Mouse (Mus musculus): ENCODE results near the gene Rdh7.
"Not testable (repeated sequence)": the region's sequence is repeated elsewhere in the genome, so short reads cannot be mapped to it uniquely, and the experiment has no call there.

Gene Rdh7

DNA sequence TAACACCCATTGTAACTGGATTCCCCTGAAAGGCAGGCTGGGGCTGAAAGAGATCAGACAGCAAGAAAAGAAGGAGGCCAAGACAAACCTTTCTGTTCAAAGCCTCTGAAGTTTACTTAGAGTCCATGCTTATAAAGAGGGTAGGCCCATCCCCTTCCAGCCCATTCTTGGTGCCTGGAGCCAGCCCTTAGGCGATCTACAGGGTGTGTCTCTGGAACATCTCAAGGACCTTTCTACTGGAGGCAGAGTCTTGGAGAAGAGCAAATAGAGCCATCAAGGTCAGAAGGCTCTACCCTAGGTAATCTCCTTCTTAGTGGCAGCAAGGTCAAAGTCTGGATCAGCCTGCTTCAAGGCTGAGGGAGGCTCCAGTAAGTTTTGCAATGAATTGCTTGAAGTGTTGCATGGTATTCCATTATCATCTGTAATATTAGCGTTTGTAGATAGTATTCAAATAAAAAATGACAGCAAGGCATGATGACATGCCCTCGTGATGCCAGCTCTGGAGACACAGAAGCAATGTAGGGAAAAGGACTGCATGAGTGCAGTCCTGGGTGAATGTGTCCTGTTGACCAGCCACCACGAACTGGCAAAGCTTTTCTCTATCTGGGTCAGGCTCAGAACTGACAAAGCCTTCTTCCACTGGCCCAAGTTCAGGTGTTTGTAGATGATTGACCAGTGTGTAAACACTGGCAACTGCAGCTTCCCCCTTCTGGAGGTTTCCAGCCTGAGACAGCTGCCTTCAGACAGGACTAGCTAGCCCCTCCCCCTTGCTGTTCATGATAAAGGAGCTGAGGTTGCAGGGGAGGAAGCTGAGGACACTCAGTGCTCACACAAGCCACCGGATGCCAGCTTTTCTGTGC lies 4.8 kb upstream of the Rdh7 start:
- not testable (repeated sequence) for DNase-seq (ENCODE audit: low read depth, low spot score)

DNA sequence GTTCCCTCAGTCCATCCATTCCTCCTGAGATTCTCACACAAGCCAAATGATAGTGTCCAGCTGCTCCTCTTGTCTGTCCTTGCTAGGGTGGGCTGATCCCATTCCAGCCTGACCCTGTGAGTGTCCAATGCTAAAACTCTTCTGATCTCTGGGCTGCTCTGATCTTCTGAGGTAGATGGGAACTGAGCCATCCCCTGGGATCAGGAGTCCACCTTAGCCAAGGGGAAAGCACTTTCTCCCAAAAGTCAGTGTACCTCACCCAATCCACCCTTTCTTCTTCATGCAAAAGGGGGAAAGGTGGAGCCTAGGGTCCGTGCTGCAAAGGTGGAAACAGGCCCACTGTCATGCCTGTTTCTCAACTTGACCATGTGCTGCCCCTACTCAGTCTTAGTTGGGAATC lies 2.9 kb upstream of the Rdh7 start:
- DNase-seq (ENCODE audit: low read depth, low spot score): no peak

DNA sequence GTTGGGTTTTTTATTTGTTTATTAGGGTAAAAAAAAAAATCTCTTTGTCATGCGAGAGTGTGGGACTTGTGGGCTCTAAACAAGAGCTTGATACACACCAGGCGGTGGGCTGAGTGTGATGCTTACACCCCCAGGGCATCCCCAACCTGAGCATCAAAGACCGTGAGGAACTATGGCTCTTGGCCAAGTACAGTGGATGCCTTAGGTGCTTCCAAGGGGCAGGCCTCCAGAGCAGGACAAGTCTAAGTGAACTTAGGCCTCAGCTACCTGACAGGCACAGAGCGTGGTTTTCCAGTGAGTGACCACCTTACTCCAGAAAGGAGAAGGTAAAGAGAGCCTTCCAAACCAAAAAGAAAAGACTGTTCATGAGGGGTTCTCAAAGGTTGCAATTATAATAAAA lies 1.6 kb downstream of the Rdh7 start:
- DNase-seq (ENCODE audit: low read depth, low spot score): no peak

DNA sequence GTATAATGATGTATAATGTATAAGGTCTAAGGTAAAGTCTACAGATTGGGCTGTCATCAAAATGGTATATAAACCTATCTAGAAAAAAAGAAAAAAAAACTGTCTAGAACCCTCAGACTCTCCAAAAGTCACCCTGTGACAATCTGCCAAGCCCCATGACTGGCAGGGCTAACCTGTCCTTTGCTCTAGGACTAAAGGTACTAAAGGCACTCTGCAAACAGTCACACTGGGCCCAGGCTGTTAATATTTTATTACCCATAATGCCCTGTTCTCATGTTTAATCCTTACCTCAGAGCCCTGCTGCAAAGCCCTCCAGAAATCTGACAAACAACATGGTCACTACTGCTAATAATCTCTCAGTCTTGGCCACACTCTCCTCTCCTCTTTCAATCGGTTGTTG lies 2.1 kb downstream of the Rdh7 start:
- no peak for DNase-seq (ENCODE audit: low read depth, low spot score)

DNA sequence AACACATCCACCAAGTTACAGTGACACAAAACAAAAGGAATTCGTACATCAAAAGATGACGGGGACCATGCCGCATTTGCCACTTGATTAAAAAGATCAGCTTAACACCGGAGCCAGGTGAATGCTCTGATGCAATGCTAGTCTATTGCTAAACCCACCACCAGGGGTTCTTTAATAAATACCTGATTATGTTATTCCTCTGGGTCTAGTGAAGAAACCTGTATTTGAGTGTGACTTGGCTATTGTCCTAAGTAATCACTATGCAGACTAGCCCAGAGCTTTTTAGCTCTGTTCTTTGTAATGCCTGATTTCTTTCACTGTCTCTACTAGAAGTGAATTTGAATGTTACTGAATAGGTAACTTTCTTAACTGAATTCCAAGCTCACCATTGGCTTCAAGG lies 7.6 kb downstream of the Rdh7 start:
- DNase-seq (ENCODE audit: low read depth, low spot score): no peak

DNA sequence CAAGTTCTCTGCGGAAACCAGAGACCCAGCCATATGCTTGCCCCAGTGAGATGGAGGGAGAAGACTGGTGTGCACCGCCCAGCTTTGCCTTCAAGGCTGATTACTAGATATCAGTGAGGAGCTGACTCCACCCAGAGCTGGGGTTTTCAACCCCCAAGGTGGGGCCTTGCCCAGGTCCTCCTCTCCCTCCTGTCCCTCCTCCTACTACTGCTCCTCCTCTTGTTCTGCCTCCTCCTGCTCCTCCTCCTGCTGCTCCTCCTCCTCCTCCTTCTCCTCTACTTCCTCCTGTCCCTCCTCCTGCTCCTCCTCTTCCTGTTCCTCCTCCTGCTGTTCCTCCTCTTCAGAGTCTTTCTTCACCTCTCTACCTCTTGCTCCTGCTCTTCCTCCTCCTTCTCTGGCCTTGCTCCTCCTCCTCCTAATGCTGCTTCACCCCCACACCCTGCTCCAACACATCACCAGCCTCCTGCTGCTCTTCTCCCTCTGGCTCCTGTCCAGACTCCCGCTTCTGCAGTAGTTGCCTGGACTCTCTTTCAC lies 9.4 kb downstream of the Rdh7 start:
- no peak for DNase-seq (ENCODE audit: low read depth, low spot score)

DNA sequence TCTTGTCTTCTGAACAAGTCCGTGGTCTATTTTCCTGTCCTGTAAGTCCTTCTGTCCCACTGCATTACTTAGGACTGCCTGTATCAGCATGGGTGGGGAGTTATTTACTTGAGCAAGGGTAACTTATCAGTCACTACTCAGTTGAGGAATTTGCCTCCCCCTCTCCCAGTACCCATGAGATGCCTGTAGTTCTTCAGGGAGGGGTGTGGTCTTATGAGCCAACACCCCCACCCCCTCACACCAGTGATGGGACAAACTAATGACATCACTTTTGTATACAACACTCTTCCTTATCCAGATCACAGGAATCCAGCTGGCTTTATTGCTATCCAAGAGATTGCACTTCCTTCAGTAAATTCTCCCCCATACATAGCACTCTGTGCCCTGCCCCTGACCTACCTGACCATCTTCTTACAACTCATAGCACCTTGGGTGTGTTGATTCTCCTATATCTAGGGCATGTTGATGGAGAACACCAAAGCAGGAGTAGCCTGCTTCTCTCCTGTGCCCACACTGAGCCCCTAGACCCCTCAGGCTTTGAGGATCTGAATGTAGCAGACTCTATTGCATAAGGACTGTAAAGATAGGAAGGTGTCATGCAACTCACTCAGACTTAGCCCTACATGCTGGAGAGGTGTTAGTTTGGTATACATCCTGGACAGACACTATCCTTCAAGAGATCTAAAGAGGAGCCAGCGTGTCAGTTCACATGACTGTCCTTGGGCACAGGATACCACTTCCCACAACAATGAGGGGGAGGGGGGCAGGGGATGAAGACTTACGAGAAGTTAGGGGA lies 10.2 kb downstream of the Rdh7 start:
- DNase-seq (ENCODE audit: low read depth, low spot score): no peak

DNA sequence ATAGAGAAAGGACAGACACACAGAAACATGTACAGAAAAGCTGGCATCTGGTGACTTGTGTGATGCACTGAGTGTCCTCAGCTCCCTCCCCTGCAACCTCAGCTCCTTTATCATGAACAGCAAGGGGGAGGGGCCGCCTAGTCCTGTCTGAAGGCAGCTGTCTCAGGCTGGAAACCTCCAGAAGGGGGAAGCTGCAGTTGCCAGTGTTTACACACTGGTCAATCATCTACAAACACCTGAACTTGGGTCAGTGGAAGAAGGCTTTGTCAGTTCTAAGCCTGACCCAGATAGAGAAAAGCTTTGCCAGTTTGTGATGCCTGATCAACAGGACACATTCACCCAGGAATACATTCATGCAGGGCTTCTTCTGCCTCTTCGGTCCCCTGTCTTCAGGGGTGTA lies 10.9 kb downstream of the Rdh7 start:
- DNase-seq (ENCODE audit: low read depth, low spot score): no peak

DNA sequence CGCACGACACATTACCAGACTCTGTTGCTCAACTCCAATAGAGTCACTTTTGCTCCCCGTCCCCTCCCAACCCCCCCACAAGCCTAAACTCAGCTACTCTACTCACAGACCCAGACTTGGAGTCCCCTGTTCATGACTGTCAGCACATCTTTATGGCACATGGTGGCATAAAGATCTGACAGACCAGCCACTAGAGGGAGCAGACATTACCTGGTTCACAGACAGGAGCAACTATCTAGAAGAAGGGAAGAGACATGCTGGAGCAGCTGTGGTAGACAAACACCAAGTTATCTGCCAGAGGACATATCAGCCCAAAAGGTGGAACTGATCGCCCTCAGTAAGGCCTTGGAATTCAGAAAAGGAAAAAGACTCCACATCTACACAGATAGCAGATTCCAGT lies 16.1 kb downstream of the Rdh7 start:
- DNase-seq (ENCODE audit: low read depth, low spot score): no peak

DNA sequence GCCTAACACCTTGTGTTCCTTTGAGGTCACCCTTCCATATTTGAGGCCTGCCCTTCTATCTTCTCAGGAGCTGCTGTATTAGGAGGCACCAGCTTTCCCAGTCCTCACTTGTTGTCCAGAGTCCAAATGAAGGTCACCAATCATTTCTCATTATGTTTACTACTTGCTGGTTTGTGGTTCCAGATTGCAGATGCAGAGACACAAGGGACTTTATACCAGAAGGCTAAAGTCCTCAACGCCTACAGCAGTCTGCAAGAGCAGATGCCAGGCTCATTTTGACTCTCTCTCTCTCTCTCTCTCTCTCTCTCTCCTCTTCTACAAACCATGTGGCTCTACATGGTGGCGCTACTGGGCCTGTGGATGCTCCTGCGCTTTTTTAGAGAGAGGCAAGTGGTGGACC lies 22.4 kb downstream of the Rdh7 start, which contains the start of gene Rdh16f2:
TSS of gene Rdh16f2 (plus strand) at position 243 of the 400 bp plus-strand sequence.
- DNase-seq (ENCODE audit: low read depth, low spot score): no peak

DNA sequence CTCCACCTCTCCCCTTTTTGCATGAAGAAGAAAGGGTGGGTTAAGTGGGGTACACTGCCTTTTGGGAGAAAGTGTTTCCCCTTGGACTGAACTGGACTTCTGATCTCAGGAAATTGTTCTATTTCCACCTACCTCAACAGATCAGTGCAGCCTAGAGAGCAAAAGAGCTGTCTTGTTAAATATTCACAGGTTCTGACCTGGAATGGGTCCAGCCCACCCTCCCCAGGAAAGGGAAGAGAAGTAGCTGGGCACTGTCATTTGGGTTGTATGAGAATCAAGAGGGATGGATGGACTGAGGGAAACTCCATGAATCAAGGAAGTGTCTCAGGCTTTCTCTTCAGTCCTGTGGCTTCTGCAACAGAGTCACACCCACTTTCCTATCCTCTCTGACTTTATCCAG lies 23.7 kb downstream of the Rdh7 start:
- no peak for DNase-seq (ENCODE audit: low read depth, low spot score)

DNA sequence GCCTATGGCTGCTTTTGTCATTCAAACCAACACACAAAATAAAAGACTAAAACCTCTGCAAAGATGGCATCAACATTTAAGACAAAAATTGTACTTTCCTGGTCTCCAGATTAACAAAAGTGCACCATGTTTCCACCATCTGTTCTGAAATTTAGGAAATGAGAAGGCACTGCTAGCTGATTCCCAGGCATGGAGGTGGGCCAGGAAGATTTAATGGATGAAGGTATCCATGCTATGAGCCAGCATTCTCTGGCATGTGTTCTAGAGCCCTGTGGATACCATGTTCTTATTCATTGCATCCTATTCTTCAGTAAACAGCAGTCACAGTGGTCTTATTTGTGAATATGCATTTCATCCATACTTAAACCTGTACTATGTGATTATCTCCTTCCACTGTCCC lies 32.2 kb downstream of the Rdh7 start:
- no peak for DNase-seq (ENCODE audit: low read depth, low spot score)

DNA sequence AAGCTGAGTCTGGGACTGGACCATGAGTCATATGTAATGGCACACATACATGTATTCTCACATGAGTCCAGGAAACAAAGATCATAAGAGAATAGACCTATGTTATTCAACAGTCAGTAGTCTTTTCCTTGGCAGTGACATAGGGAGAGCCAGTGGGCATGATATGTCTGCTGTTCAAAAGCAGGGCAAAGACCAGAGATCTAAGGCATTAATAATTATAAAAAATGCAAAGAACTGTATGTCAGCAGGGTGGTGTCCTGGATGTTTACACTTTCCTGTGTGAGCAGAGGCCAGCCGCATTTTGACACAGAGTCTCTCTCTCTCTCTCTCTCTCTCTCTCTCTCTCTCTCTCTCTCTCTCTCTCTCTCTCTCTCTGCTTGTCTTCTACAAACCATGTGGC lies 39.0 kb downstream of the Rdh7 start, which contains the start of gene Rdh19:
TSS of gene Rdh19 (plus strand) at position 301 of the 400 bp plus-strand sequence.
- no peak for DNase-seq (ENCODE audit: low read depth, low spot score)

DNA sequence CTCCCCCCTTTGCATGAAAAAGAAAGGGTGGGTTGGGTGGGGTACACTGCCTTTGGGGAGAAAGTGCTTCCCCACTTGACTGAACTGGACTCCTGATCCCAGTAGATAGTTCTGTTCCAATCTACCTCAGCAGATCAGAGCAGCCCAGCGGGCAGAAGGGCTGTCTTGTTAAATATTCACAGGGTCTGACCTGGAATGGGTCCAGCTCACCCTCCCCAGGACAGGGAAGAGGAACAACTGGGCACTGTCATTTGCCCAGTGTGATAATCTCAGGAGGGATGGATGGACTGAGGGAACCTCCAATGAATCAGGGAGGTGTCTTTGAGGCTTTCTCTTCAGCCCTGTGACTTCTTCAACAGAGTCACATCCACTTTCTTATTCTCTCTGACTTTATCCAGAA lies 40.5 kb downstream of the Rdh7 start:
- no peak for DNase-seq (ENCODE audit: low read depth, low spot score)

DNA sequence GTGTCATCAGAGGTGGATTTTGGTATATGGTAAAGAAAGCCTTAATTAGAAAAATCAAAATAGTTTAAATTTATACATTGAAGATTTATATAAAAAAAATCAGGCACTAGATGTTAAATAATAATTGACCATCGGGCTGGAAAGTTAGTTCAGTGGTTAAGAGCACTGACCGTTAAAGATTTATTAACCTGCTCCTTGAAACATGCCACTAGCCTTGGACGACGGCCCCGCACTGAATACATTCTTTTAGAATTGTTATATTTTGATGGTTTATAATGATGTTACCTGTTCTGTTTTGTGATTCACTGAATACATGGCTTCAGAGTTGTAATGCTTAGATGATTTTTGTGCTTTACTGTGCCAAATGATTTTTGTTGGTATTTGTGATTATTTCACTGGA lies 42.7 kb downstream of the Rdh7 start:
- DNase-seq (ENCODE audit: low read depth, low spot score): not testable (repeated sequence)

DNA sequence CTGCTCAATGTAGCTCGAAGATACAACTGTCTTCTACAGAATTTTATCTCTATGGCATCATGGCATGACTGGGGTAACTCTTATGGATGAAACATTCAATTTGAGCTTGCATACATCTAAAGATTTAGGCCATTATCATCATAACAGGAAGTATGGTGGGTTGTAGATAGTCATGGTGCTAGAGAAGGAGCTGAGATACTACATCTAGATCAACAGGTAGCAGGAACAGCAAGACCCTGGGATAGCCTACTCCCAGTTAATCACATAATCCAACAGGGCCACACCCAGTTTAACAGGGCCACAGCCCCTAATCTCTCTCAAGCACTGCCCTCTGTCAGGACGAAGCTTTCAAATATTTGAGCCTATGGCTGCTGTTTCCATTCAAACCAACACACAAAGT lies 47.8 kb downstream of the Rdh7 start:
- DNase-seq (ENCODE audit: low read depth, low spot score): no peak

DNA sequence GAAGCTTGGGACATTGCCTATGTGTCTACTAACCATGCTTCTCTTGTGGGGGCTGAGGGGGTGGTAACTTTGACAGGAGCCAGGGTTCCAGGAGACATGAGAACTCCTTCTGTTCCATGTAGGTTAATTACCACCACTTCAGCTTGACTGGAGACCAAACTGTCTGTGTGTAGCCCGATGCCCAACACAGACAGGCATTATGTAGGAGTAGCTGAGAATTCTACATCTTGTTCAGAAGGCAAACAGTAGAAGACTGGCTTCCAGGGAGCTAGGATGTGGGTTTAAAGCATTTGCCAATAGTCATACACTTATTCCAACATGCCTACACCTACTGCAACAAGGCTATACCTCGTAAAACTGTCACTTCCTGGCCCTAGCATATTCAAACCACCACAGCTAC lies 50.1 kb downstream of the Rdh7 start:
- no peak for DNase-seq (ENCODE audit: low read depth, low spot score)

DNA sequence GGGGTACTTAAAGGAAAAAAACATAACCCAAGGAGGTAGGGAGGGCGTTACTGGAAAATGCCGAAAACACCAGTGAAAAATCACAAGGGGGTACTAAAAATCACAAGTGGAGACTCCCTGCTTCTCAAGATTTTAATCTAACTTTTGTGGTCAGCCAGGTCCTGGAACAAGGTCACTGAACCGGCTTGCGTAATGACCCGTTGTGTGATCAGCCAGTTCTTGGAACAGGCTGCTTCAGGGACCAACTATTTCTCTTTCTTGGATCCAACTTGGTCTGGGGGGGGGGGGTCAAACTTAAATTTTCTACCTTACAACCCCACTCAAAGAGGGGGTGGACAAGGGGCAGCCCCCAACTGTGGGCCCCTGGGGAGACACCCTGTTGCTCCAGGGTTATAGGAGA lies 50.8 kb downstream of the Rdh7 start:
- DNase-seq (ENCODE audit: low read depth, low spot score): not testable (repeated sequence)

DNA sequence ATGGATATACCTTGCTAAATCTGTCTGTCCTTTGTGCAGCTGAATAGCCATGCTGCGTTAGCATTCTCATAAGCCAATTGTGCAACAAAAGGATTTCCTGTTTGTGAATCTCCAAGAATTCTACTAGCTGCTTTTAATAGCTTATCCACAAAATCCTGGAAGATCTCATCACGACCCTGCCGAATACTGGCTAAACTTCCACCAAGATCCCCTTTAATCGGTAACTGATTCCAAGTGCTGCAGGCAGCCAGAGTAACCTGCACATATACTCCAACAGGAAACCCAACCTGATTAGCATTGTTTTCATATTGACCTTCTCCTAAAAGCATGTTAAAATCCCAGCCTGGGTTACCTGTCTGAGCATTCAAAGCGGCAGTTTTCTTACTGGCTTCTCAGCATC lies 53.3 kb downstream of the Rdh7 start:
- no peak for DNase-seq (ENCODE audit: low read depth, low spot score)

DNA sequence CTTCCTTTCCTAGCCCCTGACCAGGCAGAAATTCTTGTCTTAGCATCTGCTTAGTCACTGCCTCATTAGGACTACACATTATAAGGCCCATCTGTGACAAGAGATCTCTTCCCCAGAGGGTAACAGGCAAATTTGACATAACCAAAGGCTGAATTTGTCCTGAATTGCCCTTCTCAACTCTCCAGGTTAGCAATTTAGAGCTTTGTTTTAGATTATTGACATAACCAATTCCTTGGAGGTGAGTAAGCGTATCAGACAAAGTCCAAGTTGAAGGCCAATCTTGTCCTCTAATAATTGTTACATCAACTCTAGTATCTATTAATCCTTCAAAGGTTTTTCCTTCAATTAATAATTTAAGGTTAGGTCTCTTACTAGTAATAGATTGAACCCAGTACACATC lies 54.4 kb downstream of the Rdh7 start:
- not testable (repeated sequence) for DNase-seq (ENCODE audit: low read depth, low spot score)

Data from c-Kit-negative CD71-positive TER-119-positive erythroid progenitor cells, embryonic 14.5 days (primary cell).